Mouse (Mus musculus) kidney, adult 9 months (tissue): ENCODE measurements around the gene Mettl14.

Experiments
- DNase-seq: peaks from one replicate; pipeline ENCODE4 v3.0.0; 2022

Mettl14 gene

DNA sequence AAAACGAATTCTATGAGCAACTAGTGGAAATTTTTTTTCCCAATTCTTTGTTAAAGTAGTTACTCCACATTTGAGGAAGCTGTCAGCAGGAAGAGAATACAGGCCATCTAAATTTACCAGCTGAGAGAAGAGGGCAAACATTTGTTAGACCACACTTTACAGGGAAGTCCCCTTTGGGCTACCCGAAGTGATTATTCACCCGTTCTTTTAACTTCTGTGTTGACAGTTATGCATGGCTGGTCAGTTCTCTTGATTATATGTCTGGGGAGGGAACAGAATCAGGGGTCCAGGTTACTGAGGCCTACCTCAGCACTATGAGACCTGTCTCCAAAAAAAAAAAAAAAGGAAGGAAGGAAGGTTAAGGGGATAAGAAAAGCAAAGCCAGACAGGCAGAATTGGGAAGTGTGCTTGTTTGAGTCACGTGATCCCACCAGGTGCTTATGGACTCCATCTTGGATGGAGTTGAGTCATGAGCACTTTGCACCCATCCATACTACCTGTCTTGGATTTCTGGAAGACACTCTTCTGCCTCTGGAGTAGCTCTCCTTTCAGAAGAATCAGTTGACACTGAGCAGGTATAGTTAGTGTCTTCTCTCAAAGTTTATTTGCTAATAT lies 29.4 kb downstream of the Mettl14 start:
- DNase-seq = no peak

DNA sequence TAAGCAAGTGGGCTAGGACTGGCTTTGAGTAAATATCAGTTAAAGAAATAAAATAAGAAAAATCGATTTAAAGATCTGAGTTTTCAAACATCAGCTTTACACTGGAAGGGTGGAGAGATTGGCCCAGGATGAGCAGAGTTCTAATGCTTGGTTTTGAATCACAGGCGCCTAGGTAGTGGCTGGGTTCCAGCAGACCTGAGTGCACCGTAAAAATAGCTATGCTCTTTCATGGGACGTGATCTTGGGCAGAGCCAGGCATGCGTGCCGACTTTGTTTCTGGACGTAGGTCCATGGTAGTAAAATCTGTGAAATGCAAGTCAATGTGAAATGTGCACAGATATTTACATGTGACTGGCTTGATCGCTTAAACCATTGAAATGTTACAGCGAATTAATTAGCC lies 31.5 kb downstream of the Mettl14 start:
- DNase-seq = no peak

DNA sequence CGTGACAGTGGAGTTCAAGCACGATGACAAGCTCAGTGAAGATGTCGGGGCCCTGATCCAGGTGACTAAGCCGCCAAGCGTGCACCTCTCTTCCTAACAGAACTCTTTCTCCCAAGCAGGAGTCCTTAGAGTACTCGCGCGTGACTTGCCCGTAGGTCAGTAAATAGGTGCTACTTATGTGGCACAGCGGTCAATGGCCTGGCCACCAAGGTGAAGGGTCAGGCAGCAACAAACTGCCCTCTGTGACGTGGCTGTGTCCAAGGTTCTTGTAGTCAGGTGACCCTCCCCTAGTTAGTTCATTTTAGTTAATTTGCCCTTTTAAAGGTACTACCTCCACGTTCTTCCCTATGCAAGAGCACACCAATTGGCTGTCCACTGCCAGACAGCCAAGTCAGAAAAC lies 32.2 kb downstream of the Mettl14 start:
- peak; percentile 77 for DNase-seq

DNA sequence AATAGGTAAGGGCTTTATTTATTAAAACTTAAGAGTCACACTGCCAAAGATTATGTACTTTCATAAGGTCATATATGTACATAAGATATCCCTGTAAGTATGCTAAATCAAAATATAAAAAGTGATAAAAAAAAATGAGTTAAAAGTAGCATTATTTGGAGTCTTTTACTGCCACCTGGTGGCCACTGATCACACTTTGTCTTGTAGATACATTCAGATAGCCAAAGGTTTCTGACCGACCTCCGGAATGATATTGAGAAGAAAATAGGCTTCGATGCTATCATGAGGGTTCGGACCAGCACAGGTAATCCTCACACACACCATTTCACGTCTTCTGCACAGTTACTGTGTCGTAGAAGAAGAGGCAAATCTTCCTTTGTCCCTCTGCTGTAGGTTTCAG lies 32.7 kb downstream of the Mettl14 start:
- peak; percentile 63 for DNase-seq

DNA sequence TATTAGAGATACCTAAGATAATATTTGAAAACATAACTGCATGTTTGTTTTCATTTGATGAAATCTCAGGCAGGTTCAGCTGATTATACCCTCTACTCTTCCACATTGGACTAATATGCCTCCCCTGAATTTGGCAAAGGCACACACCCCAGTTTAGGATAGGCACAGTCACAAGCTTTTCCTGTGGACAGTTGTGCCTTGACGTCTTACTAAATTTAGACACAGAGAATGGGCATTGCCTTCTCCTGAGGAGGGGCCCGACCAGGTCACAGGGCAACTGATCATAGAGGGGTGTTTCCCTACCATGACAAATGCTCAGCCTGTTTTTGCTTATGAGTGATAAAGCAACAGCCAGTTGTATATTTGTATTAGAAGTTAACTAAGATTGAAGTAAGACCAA lies 34.4 kb downstream of the Mettl14 start:
- DNase-seq = no peak

DNA sequence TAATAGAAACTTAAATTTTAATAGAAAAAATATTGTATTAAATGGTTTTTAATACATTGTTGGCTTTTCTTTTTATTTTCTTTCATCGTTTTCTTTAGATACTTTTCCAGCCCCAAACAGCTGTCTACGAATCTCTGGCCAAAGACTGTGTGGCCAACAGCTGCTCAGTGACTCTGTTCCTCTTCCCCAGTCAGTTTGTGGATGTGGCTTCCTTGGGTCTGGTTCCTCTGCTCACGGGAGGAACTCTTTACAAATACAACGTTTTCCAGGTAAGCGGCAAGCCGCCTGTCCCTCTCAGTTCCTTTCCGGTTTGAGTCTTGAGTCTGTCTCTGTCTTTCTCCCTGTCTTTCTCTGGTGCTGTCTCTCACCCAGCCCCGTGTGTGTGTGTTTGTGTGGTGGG lies 35.3 kb downstream of the Mettl14 start:
- no peak for DNase-seq

DNA sequence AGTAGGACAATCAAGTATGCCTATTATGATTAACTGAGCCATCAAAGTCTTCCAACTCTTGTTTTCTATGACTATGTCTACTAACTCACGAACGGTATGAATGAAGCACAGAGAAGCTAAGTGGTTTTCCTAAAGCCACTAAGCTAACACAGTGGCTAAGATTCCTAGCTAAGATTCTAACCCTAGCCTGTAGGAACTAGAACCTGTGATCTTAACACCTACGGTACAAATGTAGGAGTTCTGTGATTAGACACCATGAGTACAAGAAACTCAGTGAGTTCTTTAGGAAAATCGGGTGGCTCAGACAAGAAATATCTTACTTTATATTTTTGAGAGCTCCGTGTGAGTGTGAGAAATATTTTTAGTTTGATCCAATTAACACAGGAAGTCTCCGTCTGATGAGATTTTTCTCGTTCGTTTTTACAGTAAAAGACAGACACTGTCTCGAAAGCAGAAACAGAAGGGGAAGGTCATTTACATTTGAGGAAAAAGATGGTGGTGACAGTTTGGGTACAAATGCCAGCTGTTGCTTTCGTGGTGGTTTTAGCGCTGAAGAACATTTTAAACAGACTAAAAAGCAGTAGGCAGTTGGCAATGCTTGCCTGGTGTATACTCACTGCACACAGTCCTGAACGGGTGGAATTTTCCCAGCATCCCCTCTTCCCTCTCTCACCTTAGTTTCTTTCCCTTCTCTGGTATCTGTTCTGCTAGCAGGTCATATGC lies 37.7 kb downstream of the Mettl14 start:
- DNase-seq = no peak

DNA sequence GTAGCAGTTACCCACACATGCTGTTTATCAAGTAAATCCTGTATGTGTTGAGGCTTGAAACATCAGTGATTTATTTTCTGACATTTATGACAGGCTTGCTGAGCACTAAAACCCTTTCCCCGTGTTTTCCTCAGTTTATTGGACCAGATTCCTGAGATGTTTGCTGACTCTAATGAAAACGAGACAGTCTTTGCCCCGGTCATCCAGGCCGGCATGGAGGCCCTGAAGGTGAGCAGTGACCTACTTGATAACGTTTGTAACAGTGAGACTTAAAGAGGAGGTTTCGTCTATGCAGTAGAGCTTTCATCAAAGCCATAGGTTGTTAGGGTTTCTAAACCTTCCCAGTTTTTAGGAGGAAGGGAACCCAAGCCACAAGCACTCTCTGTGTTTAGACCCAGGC lies 42.2 kb downstream of the Mettl14 start:
- DNase-seq = no peak

DNA sequence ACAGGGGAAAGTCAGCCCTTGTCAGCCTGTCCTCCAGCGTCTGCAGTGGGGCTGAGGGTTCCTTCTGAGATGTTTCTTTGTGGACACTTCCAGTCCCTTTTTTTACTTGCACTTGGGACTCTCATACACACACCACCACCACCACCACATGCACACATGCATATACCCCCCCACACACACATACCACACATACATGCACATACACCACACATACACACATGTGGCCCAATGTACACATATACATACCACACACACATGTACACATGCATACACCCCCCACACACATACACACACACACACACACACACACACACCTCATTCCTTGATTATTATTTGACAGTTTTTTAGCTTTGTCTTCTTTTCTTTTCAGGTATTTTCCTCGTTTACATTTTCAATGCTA lies 44.9 kb downstream of the Mettl14 start:
- no peak for DNase-seq

DNA sequence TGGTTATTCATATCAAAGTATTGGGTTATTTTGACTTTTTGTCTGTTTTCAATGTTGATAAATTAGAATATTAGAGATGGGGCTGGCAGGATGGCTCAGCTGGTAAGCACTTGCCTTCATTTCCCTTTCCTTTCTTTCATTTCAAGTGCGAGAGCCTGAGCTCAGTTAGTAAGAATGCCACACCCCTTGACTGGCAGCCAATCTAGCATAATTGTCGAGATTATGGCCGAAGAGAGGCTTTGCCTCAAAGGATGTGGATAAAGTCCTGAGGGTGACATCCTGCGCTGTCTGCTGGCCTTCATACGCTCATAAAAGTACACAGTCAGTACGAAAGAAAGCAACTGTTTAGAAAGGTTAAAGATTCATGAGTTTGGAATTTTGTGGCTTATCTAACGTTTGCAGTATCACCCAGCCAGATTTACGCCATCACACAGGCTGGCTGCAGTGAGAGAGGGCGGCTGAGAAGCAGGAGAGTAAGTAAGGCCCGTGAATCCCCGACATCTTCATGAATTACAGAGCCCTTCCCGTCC lies 47.2 kb downstream of the Mettl14 start:
- peak; percentile 19 for DNase-seq

DNA sequence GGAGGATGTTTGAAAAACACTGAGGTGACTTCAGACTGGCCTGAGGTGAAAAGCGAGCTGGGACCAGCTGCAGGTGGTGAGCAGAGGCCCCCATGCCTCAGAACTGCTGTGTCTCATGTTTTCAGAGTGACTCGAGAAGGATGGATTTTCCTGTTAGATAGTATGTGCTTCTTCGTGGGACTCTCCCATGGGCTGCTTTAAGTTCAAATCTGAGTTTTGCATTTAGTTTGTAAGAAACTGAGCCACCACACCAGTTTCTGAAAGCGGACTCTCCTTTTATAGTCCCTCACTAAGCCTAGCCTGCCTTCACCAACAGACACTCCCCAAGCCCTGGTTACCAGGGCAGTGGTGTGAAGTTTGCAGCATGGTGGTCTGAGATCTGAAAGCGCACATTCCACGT lies 48.1 kb downstream of the Mettl14 start:
- DNase-seq = no peak

DNA sequence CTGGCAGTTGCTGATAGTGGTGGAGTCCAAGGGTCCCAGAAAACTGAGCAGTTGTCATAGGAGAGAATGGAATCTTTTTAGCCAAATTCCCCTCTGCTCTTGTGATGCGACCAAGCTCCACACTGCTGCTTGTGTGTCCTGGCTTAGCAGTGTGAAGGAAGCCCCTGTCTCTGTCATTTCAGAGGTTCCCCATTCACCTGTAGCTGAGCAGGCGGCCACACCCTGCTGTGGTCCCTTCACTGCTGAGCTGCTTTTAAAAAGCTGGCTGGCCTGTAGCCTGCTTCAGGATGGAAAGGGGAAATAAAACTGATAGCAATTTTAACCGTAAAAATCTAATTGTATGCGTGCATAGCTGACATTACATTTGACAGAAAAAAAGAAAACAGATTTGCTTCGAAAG lies 49.0 kb downstream of the Mettl14 start:
- DNase-seq = no peak

DNA sequence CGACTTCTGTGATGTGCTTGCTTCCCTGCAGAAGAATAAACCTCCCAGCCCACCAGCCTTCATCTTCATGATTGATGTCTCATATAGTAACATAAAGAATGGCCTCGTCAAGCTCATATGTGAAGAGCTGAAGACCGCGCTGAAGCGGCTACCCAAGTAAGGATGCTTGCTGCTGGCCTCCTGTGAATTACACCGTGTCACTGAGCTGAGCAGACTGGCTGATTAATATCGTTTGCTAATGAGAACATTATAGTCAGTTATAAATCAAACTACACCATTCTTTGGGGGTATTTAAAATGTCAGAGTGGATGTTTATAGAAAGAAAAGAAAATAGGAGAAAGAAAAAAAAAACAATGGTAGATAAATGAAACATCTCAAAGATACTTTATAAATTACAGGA lies 49.5 kb downstream of the Mettl14 start:
- no peak for DNase-seq

DNA sequence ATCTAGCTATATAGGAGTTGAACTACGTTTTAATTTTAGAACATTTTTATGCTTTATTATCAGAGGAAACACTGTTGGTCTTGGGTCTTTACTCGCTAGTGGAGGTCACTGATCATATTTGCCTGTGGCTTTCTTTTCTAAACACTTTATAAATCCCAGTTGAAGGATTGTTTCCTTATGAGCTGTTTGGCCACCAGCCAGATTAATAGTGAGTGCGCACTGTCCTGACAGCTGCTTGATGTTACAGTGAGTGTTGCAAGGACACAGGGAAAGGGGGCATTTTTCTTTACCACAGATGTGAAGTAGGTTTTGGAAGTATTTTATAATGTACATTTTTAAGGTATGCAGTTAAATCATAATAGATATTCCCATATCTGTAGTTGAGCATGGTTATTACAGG lies 50.4 kb downstream of the Mettl14 start:
- peak; percentile 49 for DNase-seq

DNA sequence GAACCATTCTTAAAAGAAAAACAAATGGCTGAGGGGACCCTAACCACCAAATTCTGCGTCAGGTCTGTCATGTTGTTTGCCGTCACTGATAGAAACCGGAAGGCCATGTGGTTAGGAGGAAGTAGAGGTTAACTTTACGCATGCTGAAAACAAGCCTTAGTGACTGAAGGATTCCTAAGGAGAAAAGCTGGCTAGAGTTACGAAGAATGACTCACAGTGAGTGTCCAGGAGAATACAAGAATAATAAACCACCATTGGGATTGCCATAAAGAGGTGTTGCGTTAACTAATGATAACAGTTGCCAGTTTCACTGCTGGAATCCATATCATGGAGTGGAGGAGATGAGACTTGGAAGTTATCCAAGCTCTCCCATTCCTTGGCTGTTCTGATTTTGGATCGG lies 51.0 kb downstream of the Mettl14 start:
- DNase-seq = no peak

DNA sequence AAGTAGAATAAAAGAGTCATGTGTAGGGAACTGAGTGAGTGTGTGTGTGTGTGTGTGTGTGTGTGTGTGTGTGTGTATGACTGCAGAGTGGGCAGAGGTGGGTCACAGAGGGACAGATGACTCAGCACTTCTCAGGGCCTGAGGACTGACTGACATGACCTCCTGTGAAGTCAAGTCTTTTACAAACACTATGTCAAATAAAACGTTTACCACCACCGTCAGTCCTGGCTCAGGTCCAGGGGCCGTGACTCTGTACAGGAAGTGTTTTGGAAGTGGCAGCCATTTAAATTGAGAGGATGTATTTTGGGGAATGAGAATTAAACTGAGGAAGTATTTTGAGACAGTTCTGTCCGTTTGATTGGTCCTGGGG lies 52.9 kb downstream of the Mettl14 start:
- peak; percentile 21 for DNase-seq

DNA sequence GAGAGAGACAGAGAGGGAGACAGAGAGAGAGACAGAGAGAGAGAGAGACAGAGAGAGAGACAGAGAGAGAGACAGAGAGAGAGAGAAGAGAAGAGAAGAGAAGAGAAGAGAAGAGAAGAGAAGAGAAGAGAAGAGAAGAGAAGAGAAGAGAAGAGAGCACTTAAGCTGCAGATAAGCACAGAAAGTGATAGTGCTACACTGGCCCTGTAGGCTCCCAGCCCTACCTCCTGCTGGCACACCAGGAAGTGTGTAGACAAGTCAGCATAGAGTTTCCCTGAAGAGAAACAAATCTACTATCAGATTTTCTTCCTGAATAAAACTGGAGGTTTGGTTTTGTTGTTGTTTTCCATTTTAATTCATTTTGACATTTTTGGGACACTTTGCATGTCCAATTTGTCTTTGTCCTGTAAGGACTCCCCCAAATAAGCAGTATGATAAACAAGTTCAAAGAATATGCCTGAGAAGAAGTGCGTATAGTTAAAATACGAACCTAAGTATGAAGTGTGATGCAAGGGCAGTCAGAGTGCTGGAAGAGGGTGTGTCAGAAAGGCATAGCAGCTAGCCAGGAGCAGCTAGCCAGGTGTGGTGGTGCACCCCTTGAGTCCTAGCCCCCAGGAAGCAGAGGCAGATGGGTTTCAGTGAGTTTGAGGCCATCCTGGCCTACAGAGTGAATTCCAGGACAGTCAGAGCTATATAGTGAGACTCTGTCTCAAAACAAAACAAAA lies 53.4 kb downstream of the Mettl14 start:
- no peak for DNase-seq

DNA sequence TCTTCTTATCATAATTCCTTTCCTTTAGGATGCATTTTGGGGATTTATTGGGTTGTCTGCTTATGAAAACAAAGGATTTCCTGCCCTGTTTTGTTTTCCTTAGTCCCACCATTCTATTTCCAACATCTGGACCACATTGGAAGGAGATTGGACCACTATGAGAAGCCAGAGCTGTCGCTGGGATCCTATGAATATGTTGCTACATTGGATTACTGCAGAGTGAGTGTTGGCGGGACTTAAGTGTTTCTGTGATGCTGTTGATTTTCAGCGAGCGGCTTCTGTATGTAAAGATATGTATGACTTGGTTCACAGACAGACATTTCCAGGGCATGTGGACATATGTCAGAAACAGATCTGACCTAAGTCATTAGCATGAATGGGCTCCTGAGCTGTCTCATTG lies 55.7 kb downstream of the Mettl14 start:
- DNase-seq = no peak

DNA sequence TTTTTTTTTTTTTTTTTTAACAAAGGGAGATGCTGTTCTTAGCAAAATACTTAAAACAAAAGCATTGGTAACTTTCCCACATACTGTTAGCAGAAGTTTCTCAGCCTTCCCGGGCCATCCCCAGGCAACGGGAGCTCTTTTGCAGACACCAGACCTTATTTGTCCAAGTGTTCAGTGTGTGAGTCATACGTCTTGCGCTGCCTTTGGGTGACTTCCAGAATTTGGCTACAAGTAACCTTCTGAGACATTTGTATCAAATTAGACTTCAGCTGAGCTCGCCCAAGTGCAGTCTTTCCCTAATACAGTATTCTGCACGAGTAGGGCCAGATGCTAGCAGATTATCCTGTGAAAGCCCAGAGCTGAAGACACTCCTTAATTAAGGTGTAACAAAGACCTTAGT lies 56.7 kb downstream of the Mettl14 start:
- peak; percentile 45 for DNase-seq

DNA sequence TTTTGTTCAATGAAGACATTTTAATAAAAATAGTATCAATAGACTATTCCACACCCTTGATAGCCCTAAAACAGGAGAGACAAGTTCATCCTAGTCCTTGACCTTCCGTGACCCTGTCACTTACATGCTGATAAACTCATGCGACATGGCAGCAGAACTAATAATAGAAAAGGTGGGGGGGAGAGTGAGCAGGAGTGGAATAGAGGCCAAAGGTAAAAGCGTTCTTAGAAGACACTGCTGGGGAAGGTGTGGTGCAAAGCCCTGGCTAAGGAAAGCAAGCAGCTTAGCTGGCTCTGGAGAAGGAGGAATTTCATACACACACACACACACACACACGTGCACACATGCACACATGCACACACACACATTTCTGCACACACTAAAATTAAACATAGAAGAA lies 61.6 kb downstream of the Mettl14 start:
- DNase-seq = no peak

DNA sequence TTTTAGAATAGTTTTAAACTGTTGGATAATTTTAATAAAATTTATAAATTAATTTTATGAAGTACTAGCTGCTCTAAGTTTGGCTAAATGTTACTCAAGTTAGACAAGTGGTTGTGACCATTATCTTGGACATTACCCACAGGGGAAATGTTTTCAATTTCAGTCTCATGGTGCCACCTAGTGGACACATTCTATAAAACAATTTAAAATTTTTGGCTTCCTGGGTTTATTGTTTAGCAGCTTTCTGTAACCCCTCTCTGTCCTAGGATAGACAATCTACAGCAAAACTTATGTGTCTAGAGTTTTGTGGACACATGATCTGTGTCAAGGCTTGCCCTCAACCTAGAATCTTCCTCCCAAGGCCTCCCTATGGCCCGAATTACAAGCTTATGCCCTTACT lies 63.8 kb downstream of the Mettl14 start:
- peak; percentile 70 for DNase-seq

DNA sequence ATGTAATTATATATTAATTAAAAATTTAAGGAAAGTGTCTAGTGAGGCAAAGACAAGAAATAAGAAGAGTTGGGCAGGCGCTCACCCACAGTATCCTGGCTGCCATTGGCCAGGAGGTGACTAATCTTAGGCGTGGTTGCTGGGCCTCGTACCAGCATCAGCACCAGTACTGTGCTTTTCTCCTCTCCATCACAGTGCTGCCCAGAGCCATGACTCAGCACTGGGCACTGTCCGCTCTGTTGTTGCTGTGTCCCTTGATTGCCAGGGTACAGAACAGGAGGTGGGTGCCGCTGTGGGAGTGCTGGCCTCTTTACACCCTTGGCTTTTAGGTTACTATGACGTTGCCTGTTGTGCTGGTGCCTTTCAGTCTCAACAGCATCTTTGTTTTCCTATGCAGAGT lies 64.3 kb downstream of the Mettl14 start:
- no peak for DNase-seq

DNA sequence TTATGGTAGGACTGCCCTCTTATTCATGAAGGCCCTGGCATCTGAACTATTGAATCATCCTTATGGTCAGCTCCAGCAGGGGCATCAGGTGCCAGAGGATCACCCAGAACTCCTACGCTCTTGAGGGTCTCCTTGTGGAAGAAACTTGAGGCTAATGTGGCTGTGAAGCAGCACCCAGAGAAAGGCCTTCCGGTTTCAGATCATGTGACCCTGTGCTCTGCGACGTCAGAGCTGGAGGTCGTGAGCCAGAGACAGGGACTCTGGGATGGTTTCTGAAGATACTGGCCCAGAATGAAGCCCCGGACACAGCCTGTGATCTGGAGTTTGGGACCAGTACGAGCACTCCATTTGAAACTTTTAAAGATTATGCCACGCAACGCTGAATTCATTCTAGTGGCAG lies 65.6 kb downstream of the Mettl14 start:
- no peak for DNase-seq
